Mouse (Mus musculus) intestine, embryonic 14.5 days (tissue): ENCODE measurements around the gene Nid1. TPM values are rescaled to one million over a fixed set of nuclear protein-coding genes. Genes with fewer than 3 reads are reported as not detected.

Source experiments
- ATAC-seq: fragments of 200-750 bp; cut with Nextera tagmentation; replicated peaks from 2 replicates; pipeline ENCODE4 v1.8.0; 2017; ENCODE audit warnings: low read depth, moderate number of reproducible peaks, moderate TSS enrichment, moderate library complexity; ENCODE audit not compliant: low FRiP score, low TSS enrichment
- DNase-seq: peaks from one replicate; pipeline ENCODE4 v3.0.0-alpha.2; 2018; ENCODE audit warnings: low spot score
- H3K27ac ChIP-seq: fragments of 300-500 bp; sonication (generic); 2 replicates; pipeline ENCODE4 v1.5.1; 2014; ENCODE audit warnings: low read depth, mild to moderate bottlenecking, control low read depth
- H3K27me3 ChIP-seq: fragments of 300-500 bp; sonication (generic); replicated peaks from 2 replicates; pipeline ENCODE4 v1.6.1; 2014; ENCODE audit warnings: low read length, control low read depth; ENCODE audit not compliant: control insufficient read depth, insufficient read depth
- H3K36me3 ChIP-seq: fragments of 300-500 bp; sonication (generic); 2 replicates; pipeline ENCODE4 v1.6.1; 2014; ENCODE audit warnings: low read length, control low read depth; ENCODE audit not compliant: control insufficient read depth, insufficient read depth
- H3K4me1 ChIP-seq: fragments of 300-500 bp; sonication (generic); replicated peaks from 2 replicates; pipeline ENCODE4 v1.6.1; 2014; ENCODE audit warnings: low read length, control low read depth, mixed read lengths; ENCODE audit not compliant: control insufficient read depth, insufficient read depth
- H3K4me2 ChIP-seq: fragments of 300-500 bp; sonication (generic); 2 replicates; pipeline ENCODE4 v1.6.1; 2014; ENCODE audit warnings: low read length
- H3K4me3 ChIP-seq: fragments of 300-500 bp; sonication (generic); 2 replicates; pipeline ENCODE4 v1.5.1; 2014; ENCODE audit warnings: low read depth, low read length, control low read depth, mixed read lengths
- H3K9ac ChIP-seq: fragments of 300-500 bp; sonication (generic); 2 replicates; pipeline ENCODE4 v1.6.1; 2014; ENCODE audit warnings: mild to moderate bottlenecking, low read length
- H3K9me3 ChIP-seq: fragments of 300-500 bp; sonication (generic); 2 replicates; pipeline ENCODE4 v1.6.1; 2016; ENCODE audit warnings: low read length, control low read depth; ENCODE audit not compliant: control insufficient read depth
- WGBS: fragments of 180-500 bp; shearing (Covaris S2); extraction: QIAGEN DNeasy Blood & Tissue Kit; methylation state at CpG from one replicate; pipeline ENCODE4 v1.1.7; 2014; 5-methylcytosine and 5-hydroxymethylcytosine counted together
- polyA plus RNA-seq: library from polyadenylated mRNA; unstranded; fragments of >200 nt; fragmentation: Nextera tagmentation; extraction: Ambion mirVana; gene quantifications from 2 replicates; pipeline ENCODE4 v1.2.1, GENCODE M21; 2014

The Nid1 gene
- polyA plus RNA-seq, 1 experiment from 2014 or later: 70.7 TPM

- no peak overlapping the region for H3K4me2 ChIP-seq
- 66% methylated on average over 9 of the region's 9 CpGs for WGBS
- H3K27ac ChIP-seq: no peak overlapping the region
- no peaks in the 10 kb centered on the region for H3K9me3 ChIP-seq
- no peaks in the 10 kb centered on the region for H3K4me1 ChIP-seq
- H3K27me3 ChIP-seq: no peaks in the 10 kb centered on the region
- no peak for DNase-seq
- H3K36me3 ChIP-seq: no peaks in the 10 kb centered on the region
- ATAC-seq: no peak
- H3K9ac ChIP-seq: no peak overlapping the region
- no peak overlapping the region for H3K4me3 ChIP-seq
Measured at GRCm38 (mm10) chr13:13549687-13550660, 112.6 kb downstream of the Nid1 start.

GRCm38 (mm10) chr13:13552020-13552419, 114.7 kb downstream of the Nid1 start:
- Histone ChIP-seq H3K9me3 (no peaks in the 10 kb centered on the region), H3K27ac (no peak overlapping the region), H3K27me3 (no peaks in the 10 kb centered on the region), H3K4me3 (no peak overlapping the region), H3K4me2 (no peak overlapping the region), H3K9ac (no peak overlapping the region), H3K36me3 (no peaks in the 10 kb centered on the region), H3K4me1 (no peaks in the 10 kb centered on the region)
- 43% methylated on average over 3 of the region's 3 CpGs for WGBS
- DNase-seq: no peak
- ATAC-seq: no peak

- ATAC-seq: no peak
- 68% methylated on average over 1 of the region's 1 CpGs for WGBS
Measured at GRCm38 (mm10) chr13:13553660-13554059, 116.3 kb downstream of the Nid1 start.

DNA sequence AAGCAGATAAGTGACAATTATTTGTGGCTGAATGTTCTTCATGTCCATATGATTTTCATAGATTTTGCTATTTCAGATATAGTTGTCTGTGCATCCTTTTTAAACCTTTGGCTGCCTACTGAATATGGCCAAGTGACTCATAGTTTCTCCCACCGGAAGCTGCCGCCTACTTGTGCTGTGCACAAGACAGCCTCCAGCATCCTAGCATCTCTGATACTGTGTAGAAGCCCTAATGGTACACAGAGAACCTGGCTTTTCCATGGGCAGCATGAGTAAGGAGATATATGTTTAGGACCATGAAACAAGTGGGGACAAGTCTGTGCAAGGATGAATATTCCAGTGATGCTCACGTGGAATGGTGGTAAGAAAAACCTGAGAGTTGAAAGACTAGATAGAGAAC, 117.8 kb downstream of the Nid1 start:
- Histone ChIP-seq H3K9me3 (no peaks in the 10 kb centered on the region), H3K4me1 (no peaks in the 10 kb centered on the region), H3K36me3 (no peaks in the 10 kb centered on the region), H3K4me3 (no peak overlapping the region), H3K27me3 (no peaks in the 10 kb centered on the region), H3K9ac (no peak overlapping the region), H3K4me2 (no peak overlapping the region), H3K27ac (no peak overlapping the region)
- no peak for DNase-seq
- WGBS: 92% methylated on average over 3 of the region's 3 CpGs
- no peak for ATAC-seq

More at GRCm38 (mm10) chr13:13553660-13554059, 116.3 kb downstream of the Nid1 start:
- no peak overlapping the region for H3K4me3 ChIP-seq
- no peaks in the 10 kb centered on the region for H3K4me1 ChIP-seq
- H3K9me3 ChIP-seq: no peaks in the 10 kb centered on the region
- no peaks in the 10 kb centered on the region for H3K27me3 ChIP-seq
- no peak overlapping the region for H3K9ac ChIP-seq
- no peak overlapping the region for H3K27ac ChIP-seq
- no peak for DNase-seq
- H3K4me2 ChIP-seq: no peak overlapping the region
- H3K36me3 ChIP-seq: no peaks in the 10 kb centered on the region

GRCm38 (mm10) chr13:13557001-13557743, 119.8 kb downstream of the Nid1 start:
- ATAC-seq (no peak), DNase-seq (no peak)
- H3K4me3 ChIP-seq: no peak overlapping the region
- H3K27me3 ChIP-seq: no peaks in the 10 kb centered on the region
- no peak overlapping the region for H3K27ac ChIP-seq
- no peaks in the 10 kb centered on the region for H3K36me3 ChIP-seq
- no peak overlapping the region for H3K4me2 ChIP-seq
- no peaks in the 10 kb centered on the region for H3K4me1 ChIP-seq
- H3K9ac ChIP-seq: no peak overlapping the region
- no peaks in the 10 kb centered on the region for H3K9me3 ChIP-seq
- WGBS: 79% methylated on average over 5 of the region's 5 CpGs

- Histone ChIP-seq H3K9me3 (no peaks in the 10 kb centered on the region), H3K9ac (no peak overlapping the region), H3K4me2 (no peak overlapping the region), H3K27me3 (no peaks in the 10 kb centered on the region), H3K36me3 (no peaks in the 10 kb centered on the region), H3K4me1 (no peaks in the 10 kb centered on the region), H3K27ac (no peak overlapping the region), H3K4me3 (no peak overlapping the region)
- WGBS: 64% methylated on average over 2 of the region's 2 CpGs
- DNase-seq (no peak), ATAC-seq (no peak)
Measured at GRCm38 (mm10) chr13:13558251-13558650, 120.9 kb downstream of the Nid1 start.

- Histone ChIP-seq H3K4me3 (no peak overlapping the region), H3K4me2 (no peak overlapping the region), H3K9me3 (no peaks in the 10 kb centered on the region), H3K27me3 (no peaks in the 10 kb centered on the region), H3K9ac (no peak overlapping the region), H3K4me1 (no peaks in the 10 kb centered on the region), H3K36me3 (no peaks in the 10 kb centered on the region), H3K27ac (no peak overlapping the region)
- ATAC-seq (no peak), DNase-seq (no peak)
- 76% methylated on average over 5 of the region's 5 CpGs for WGBS
Measured at GRCm38 (mm10) chr13:13558900-13559299, 121.5 kb downstream of the Nid1 start.
